Mouse (Mus musculus): ENCODE results near the gene Mast4. TPM values are rescaled to one million over a fixed set of nuclear protein-coding genes. Genes with fewer than 3 reads are reported as not detected.
"Not testable (repeated sequence)": the region's sequence is repeated elsewhere in the genome, so short reads cannot be mapped to it uniquely, and the experiment has no call there.

Mast4 gene
- 3.7 and 5.9 TPM in 2 replicates for polyA plus RNA-seq (2012; ENCODE audit: insufficient read depth, insufficient read length, missing spikeins)

DNA sequence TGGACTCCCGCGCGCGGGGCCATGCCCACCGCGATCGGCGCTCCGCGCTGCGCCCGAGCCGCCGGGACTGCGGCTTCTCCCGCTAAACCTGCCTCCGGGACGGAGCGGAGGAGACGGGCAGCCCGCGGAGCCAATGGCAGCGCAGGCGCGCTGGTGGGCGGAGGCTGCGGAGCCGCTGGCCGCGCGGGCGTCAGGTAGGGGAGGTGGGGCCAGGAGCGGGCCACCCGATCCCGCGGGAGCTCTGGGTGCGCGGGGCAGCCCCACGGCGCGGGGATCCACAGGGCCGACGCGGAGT is at the start of gene Mast4:
Gene Mast4 (minus strand): TSS at position 106 of the 295 bp plus-strand sequence.
- Histone ChIP-seq H3K27ac (replicated peaks; ENCODE audit: low read depth, low read length) (no peak within 1 kb of the TSS; the same call in 1 of the 2 replicates), H3K4me1 (ENCODE audit: control insufficient read depth, insufficient read depth, insufficient read length, low read length) (peaks cover 7% of the 10 kb centered on the region; the same call in 1 of the 2 replicates), H3K4me3 (ENCODE audit: insufficient read depth, low read depth, low read length) (peak within 1 kb of the TSS; percentile 72)

DNA sequence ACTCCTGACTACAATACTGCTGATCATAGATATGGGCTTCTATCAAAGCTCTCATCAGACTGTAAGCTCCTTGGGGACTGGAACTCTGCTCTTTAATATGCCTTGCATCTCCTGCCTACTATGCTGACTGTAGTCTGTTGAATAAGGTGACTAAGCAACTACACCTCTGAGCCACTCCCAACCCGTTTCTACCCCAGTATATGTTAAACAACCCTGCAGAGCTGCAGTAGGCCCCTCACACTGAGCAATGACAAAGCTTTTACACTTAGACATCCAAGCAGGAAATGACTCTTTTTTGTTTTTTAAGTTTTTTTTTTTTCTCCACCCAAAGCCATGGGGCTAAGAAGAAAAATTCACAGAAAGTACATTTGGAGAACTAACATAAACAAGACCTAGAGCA is 40.2 kb upstream of the Mast4 start:
- Histone ChIP-seq H3K27ac (replicated peaks; ENCODE audit: low read depth, low read length) (no peak overlapping the region), H3K4me3 (ENCODE audit: insufficient read depth, low read depth, low read length) (no peak overlapping the region)

DNA sequence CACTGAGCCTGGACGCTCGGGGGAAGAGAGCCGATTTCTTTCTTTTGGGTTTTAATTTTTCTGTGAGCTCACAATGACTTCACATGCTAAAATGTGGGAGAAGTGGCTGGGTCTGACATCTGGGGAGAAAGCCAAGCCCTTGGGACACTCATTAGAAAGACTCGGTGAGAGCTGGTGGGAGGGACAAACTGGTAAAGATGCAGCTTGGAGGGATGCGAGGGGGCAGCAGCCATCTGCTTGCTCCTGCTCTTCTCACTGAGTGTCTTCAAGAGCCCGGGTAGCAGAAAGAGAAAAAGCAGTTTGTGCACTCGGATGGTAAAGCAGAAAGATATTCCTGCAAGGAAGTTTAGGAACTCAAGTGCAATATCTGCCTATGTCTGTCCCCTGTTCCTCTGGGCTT is 34.9 kb upstream of the Mast4 start:
- Histone ChIP-seq H3K4me1 (ENCODE audit: control insufficient read depth, insufficient read depth, insufficient read length, low read length) (no peaks in the 10 kb centered on the region), H3K27ac (replicated peaks; ENCODE audit: low read depth, low read length) (no peak overlapping the region), H3K4me3 (ENCODE audit: insufficient read depth, low read depth, low read length) (no peak overlapping the region)

More for the DNA sequence above, 40.2 kb upstream of the Mast4 start:
- no peaks in the 10 kb centered on the region for H3K4me1 ChIP-seq (ENCODE audit: control insufficient read depth, insufficient read depth, insufficient read length, low read length)

DNA sequence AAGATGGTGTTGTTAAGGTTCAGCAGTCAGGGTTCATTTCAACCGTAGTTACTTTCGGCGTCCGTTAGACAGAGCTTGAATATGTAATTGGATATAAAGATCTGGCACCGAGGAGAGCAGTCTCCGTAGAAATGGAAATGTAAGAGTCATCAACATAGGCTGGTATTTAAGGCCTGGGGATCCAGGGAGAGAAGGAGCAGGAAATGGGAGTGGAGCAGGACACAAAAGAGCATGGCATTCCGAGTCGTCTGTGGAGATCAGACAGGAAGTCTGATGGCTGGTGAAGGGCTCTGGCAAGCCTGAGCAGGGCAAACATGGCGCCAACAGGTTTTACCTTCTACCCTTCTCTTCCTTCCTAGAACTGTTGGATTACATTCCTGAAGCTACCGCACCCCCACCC is 28.9 kb upstream of the Mast4 start:
- no peak overlapping the region for H3K4me3 ChIP-seq (ENCODE audit: insufficient read depth, low read depth, low read length)
- H3K27ac ChIP-seq (replicated peaks; ENCODE audit: low read depth, low read length) = no peak overlapping the region
- H3K4me1 ChIP-seq (ENCODE audit: control insufficient read depth, insufficient read depth, insufficient read length, low read length) = no peaks in the 10 kb centered on the region

DNA sequence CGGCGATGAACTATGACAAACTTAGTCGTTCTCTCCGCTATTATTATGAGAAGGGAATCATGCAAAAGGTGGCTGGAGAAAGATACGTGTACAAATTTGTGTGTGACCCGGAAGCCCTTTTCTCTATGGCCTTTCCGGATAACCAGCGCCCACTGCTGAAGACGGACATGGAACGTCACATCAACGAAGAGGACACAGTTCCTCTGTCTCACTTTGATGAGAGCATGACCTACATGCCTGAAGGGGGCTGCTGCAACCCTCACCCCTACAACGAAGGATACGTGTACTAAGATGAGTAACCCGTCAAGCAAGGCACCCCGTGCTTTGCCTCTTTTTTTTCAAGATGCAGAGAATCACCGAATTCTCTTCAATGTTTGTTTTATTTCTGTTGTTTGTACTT is 23.1 kb upstream of the Mast4 start:
- not testable (repeated sequence) for H3K4me3 ChIP-seq (ENCODE audit: insufficient read depth, low read depth, low read length); H3K4me1 ChIP-seq (ENCODE audit: control insufficient read depth, insufficient read depth, insufficient read length, low read length); H3K27ac ChIP-seq (replicated peaks; ENCODE audit: low read depth, low read length)

DNA sequence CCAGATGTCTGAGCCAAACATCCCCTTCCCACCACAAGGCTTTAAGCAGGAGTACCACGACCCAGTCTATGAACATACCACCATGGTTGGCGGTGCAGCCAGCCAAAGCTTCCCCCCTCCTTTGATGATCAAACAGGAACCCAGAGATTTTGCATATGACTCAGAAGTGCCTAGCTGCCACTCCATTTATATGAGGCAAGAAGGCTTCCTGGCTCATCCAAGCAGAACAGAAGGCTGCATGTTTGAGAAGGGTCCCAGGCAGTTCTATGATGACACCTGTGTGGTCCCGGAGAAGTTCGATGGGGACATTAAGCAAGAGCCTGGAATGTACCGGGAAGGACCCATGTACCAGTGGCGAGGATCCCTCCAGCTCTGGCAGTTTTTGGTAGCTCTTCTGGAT is 22.6 kb upstream of the Mast4 start:
- H3K4me1 ChIP-seq (ENCODE audit: control insufficient read depth, insufficient read depth, insufficient read length, low read length); H3K27ac ChIP-seq (replicated peaks; ENCODE audit: low read depth, low read length); H3K4me3 ChIP-seq (ENCODE audit: insufficient read depth, low read depth, low read length): not testable (repeated sequence)

DNA sequence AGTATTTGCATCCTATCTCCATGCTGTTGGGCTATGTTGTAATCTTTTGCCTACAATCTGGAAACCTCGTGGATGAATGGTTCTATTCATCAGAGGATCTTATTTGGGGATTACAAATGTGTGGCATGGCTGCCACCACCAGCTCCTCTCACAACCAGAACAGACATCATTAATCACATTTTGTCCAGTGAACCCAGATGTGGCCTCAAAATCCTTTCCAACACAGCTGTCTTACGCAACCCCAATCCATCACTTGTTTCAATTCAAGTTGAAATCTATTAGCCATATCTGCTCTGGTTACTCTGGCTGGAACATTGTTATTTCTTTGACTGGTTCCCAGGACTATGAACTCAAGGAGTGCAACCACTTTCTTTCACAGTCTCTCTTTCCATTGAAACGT is 20.4 kb upstream of the Mast4 start:
- H3K4me3 ChIP-seq (ENCODE audit: insufficient read depth, low read depth, low read length) = no peak overlapping the region
- H3K4me1 ChIP-seq (ENCODE audit: control insufficient read depth, insufficient read depth, insufficient read length, low read length) = no peaks in the 10 kb centered on the region
- H3K27ac ChIP-seq (replicated peaks; ENCODE audit: low read depth, low read length) = no peak overlapping the region

DNA sequence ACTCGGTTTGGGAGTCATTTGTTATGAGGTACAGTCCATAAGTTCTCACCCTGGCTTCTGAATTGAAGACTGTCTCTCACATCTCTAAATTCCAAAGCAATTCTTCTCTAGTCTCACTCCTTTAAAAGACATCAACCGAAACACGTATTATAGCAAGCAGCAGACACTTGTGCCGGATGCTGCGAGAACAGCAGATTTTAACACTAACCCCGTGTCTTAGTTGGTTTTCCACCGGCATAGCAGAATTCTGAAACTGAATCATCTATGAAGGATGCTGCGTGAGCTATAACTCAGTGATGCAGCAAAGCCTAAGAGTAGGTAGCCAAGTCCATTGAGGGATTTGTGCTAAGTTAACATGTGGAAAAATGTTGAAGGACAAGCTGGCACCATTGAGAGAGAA is 10.5 kb upstream of the Mast4 start:
- Histone ChIP-seq H3K4me3 (ENCODE audit: insufficient read depth, low read depth, low read length) (no peak overlapping the region), H3K4me1 (ENCODE audit: control insufficient read depth, insufficient read depth, insufficient read length, low read length) (no peaks in the 10 kb centered on the region), H3K27ac (replicated peaks; ENCODE audit: low read depth, low read length) (no peak overlapping the region)

DNA sequence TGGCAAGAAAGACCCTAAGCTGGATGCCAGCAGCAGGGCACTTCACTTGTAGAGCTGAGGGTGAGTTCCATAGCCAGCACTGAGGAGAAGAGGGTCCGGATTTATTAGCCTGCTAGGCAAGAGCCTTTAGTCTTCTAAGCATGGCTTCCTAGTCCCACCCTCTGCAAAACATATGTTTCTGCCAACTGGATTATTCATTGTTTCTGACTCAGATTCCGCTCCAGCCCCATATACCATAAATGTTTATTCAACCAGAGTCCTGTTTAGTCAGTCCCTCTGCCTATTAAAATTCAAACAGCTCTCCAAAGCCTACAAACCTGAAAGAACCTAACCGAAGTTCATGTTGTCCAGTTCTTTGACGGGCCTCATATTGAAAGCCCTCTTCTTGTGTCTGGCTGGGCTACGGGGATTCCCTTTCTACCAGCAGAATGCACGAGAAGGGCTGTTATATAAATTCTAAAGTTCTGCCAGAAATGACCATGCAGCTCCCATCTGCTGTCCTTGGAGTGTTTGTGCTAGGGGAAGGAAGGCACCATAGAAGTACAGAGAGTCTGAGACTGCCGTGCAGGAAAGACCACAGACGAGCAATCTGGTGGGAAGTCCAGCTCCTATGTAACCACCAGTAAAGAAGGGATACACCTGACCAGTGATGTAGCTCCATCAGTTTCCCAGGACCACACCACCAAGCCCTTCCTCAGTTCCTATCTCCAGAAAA is 9.9 kb upstream of the Mast4 start:
- Histone ChIP-seq H3K4me1 (ENCODE audit: control insufficient read depth, insufficient read depth, insufficient read length, low read length) (no peaks in the 10 kb centered on the region), H3K4me3 (ENCODE audit: insufficient read depth, low read depth, low read length) (no peak overlapping the region), H3K27ac (replicated peaks; ENCODE audit: low read depth, low read length) (no peak overlapping the region)

DNA sequence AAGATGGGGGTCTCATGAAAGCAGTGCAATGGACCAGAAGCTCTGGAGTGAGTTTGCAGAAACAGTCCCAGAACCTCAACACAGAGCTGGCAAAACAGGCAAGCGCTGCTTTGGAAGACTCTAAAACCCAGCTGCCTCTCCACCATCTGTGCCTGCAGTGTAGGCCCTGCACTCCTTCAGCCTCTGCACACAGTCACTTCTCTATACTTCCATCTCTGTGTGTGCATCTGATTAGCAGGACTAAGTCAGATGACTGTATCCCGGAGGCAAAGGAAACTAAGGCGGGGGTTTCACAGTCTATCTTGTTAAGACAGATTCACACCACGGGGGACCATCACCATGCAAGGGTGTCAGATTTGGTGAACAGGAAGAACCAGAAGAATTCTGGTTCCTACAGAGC is 6.7 kb upstream of the Mast4 start:
- no peak overlapping the region for H3K27ac ChIP-seq (replicated peaks; ENCODE audit: low read depth, low read length)
- peaks cover 3% of the 10 kb centered on the region; the same call in 1 of the 2 replicates for H3K4me1 ChIP-seq (ENCODE audit: control insufficient read depth, insufficient read depth, insufficient read length, low read length)
- no peak overlapping the region for H3K4me3 ChIP-seq (ENCODE audit: insufficient read depth, low read depth, low read length)

DNA sequence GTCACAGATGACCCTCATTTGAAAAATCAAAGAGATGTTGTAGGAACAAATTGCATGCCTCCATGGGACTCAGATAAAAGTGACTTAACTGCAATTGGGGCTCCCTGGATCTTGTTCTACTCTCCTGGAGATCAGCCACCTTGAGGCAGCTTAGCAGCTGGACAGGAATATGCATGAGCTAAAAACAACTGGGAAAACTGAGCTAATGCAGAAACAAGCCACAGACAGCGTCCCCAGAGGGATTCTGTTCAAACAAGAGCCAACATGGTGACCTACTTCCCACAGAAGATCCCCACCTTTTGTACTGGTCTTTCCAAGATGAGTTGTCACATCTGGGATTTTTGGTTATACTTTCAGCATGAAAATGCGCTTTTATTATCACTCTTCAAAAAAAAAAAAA is 4.3 kb upstream of the Mast4 start:
- H3K27ac ChIP-seq (replicated peaks; ENCODE audit: low read depth, low read length) = no peak overlapping the region
- peaks cover 7% of the 10 kb centered on the region; the same call in 1 of the 2 replicates for H3K4me1 ChIP-seq (ENCODE audit: control insufficient read depth, insufficient read depth, insufficient read length, low read length)
- H3K4me3 ChIP-seq (ENCODE audit: insufficient read depth, low read depth, low read length) = no peak overlapping the region

DNA sequence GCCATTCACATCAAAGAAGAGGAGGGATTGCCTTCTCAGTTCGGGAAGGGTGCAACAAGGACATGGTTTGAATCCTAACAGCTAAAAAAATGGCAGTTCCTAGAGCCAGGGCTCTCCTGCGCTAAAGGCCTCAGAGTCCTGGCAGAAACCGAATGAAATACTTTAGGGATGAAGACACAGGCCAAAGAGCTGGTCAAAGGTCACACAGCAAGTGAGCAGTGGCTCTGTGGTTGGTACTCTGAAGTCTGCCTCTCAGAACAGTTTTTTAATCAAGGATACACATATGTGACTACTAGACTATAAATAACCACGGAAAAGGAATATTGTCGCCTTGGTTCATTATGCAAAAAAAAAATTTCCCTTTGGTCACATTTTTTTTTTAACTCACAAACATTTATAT is 1.9 kb upstream of the Mast4 start:
- Histone ChIP-seq H3K4me1 (ENCODE audit: control insufficient read depth, insufficient read depth, insufficient read length, low read length) (peaks cover 7% of the 10 kb centered on the region; the same call in 1 of the 2 replicates), H3K4me3 (ENCODE audit: insufficient read depth, low read depth, low read length) (no peak overlapping the region), H3K27ac (replicated peaks; ENCODE audit: low read depth, low read length) (peak overlapping the region; percentile 76)

DNA sequence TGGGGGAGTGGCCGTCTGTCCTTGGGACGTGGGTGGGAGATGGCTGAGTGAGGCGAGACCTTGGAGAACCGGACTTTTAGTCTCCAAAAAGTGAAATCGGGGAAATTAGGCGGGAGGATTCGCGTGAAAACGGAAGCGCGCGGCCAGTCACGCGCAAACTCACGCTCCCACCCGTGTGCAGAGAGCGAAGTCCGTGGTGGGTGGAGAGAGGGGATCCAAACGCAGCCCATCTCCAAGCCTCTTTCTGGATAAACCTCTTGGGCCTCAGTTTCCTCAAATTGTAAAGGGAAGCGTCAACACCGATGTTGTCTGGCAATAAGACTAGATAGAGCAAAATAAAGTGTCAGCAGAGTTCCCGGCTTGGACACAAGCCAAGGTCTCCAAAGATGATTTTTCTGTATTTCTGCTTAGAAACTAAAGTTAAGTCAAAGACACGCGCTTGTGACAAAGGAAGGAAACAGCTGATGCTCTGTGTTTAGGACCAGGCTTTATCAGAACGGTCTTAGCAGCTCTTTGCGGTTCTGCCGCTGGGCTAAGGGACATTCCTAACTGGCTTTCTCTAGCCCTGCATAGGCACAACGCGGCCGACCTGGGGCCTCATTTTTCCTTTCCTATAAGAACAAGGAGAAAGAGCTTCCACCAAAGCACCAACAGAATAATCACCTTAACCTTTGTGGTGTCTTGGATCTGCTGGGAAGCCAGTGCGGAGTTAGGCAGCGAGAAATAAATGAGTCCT is 594 bp upstream of the Mast4 start:
- H3K4me3 ChIP-seq (ENCODE audit: insufficient read depth, low read depth, low read length) = peak overlapping the region; percentile 72
- no peak overlapping the region; the same call in 1 of the 2 replicates for H3K27ac ChIP-seq (replicated peaks; ENCODE audit: low read depth, low read length)
- peaks cover 7% of the 10 kb centered on the region; the same call in 1 of the 2 replicates for H3K4me1 ChIP-seq (ENCODE audit: control insufficient read depth, insufficient read depth, insufficient read length, low read length)

DNA sequence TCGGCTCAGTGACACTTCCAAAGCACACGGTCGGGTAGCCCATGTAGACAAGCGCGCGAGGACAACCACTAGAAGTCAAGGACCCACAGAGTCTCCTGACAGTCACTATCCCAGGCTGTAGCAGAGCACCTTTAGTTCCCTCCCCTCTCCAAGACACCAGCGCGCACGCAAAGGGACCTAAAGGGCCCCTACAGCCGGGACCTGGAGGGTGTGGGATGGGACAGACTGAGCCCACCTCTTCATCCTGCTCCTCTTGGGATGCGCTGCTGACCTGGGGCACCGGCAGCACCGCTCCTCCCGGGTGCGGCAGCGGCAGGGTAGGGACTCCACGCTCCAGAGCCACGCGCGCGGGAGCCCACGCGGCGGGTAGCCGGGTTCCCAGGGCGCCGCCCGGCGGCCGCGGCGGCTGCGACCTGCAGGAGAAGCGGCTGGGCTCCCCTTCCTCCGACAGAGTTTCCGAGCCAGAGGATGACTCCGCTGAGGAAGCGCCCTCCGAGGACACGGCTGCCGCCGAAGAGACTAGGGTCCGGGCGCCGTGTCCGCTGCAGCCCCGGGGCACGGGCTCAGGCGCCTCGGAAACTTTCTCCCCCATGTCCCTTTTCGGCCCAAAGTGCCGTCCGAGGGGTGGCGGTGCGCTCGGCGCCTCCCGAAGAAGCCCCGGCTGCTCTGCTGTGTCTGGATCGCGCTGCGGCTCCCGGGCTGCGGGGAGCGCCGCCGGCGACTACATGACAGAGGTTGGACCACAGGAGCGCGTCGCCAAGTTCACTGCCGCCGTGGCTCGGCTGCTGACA is 501 bp downstream of the Mast4 start:
- Histone ChIP-seq H3K27ac (replicated peaks; ENCODE audit: low read depth, low read length) (no peak overlapping the region), H3K4me1 (ENCODE audit: control insufficient read depth, insufficient read depth, insufficient read length, low read length) (peaks cover 9% of the 10 kb centered on the region; the same call in 1 of the 2 replicates), H3K4me3 (ENCODE audit: insufficient read depth, low read depth, low read length) (peak overlapping the region; percentile 72)

DNA sequence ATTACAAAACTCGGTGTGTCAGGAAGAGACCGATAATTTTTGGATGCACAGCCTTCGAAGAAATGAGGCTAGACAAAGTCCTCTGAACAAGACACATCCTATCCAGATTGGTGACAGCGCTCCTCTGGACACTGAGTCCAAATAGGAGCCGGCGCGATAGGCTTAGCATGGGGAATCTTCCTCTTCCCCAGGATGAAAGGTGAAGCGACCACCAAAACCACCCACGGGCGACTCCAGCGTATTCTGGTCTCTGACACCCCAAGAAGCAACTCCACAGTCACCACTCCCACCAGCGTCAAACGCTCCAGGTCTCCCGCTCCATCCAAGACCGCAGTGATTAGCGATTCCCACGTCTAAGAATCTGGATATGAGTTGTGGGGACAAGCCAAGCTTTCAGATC is 1.1 kb downstream of the Mast4 start:
- Histone ChIP-seq H3K4me3 (ENCODE audit: insufficient read depth, low read depth, low read length) (peak overlapping the region; percentile 72), H3K4me1 (ENCODE audit: control insufficient read depth, insufficient read depth, insufficient read length, low read length) (peaks cover 6% of the 10 kb centered on the region; the same call in 1 of the 2 replicates), H3K27ac (replicated peaks; ENCODE audit: low read depth, low read length) (no peak overlapping the region)

All from brown adipose tissue, adult 24 weeks (tissue).